33 mouse cellular contexts compared by ENCODE assay signal in the genomic region with DNA sequence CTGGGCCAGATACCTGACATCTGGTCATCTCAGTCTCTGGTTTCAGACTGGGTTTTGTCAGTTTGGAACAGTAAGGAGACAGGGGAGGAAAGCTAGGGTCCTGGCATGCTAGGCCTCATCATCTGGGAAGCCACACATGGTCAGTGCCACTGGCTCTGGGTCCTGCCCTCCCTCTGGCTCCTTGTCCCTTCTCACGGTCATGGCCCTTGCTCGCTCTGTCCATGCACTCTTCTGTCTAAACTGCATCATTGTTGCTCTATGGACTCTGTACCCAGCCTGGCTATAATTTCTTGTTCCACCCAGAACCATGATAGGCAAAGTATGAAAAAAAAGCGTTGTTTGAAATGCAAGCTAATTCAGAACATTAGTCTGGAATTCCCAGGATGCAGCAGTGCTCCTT. TPM values are rescaled to one million over a fixed set of nuclear protein-coding genes. Genes with fewer than 3 reads are reported as not detected.
DNase-seq lines count a peak whose midpoint lies in the region; TF ChIP-seq lines count a peak whose summit lies in the region.
"Had no signal": no experiment of that assay in that cellular context is flagged by ENCODE, and none has a peak within 500 bp of the region (broad histone marks: within the 10 kb centered on the region; RNA-seq: fewer than 3 reads in every experiment).

No protein-coding gene starts in this region.

- no peaks in the 10 kb centered on the region for H3K79me3 ChIP-seq in C2C12 (ENCODE audit: low read depth)

- H3ac ChIP-seq in C2C12 (ENCODE audit: control insufficient read depth, insufficient read length, low read depth) = peak overlapping the region; percentile 20

- H3K4me3 ChIP-seq in C2C12 (ENCODE audit: insufficient read depth, poor library complexity, severe bottlenecking) = no peak overlapping the region
- H3K4me3 ChIP-seq: embryonic facial prominence, embryonic 10.5 days; embryonic facial prominence, embryonic 13.5 days; erythroblast, embryonic 14.5 days; forebrain, embryonic 12.5 days; forebrain, embryonic 15.5 days; heart, embryonic 12.5 days; heart, embryonic 15.5 days; hindbrain, embryonic 10.5 days; hindbrain, embryonic 13.5 days had no signal

- TF ChIP-seq CTCF in C2C12 (IDR thresholded peaks at IDR 0.05; ENCODE audit: control insufficient read depth, insufficient read depth, insufficient read length) = no peak

- no peaks in the 10 kb centered on the region for H3K27me3 ChIP-seq in C2C12 (ENCODE audit: control insufficient read depth, insufficient read depth, insufficient read length)
- H3K27me3 ChIP-seq: embryonic facial prominence, embryonic 13.5 days; forebrain, embryonic 12.5 days; forebrain, embryonic 15.5 days; heart, embryonic 12.5 days; heart, embryonic 15.5 days; hindbrain, embryonic 13.5 days had no signal

- H3K79me2 ChIP-seq in C2C12 (ENCODE audit: control insufficient read depth, insufficient read depth) = no peaks in the 10 kb centered on the region

- no peaks in the 10 kb centered on the region for H3K36me3 ChIP-seq in C2C12 (ENCODE audit: control insufficient read depth, insufficient read depth)
- H3K36me3 ChIP-seq: embryonic facial prominence, embryonic 10.5 days; forebrain, embryonic 12.5 days; forebrain, embryonic 15.5 days; heart, embryonic 12.5 days; heart, embryonic 15.5 days had no signal

- DNase-seq in kidney, adult 11 months = peak; percentile 44
- DNase-seq in kidney, adult 18-20 months = no peak
- DNase-seq in kidney, adult 9 months = peak; percentile 71
- no peak for DNase-seq in kidney, postnatal 4 days
- no peak for DNase-seq in layer of hippocampus, adult 18-20 months (ENCODE audit: low spot score in 2 of 2)
- DNase-seq: adrenal gland, adult 2 months; adrenal gland, postnatal 25 days; B cell, adult 2 months; cerebellum, adult 11-12 months; cerebellum, adult 8-10 months; cerebellum, postnatal 10 days; cerebellum, postnatal 36 days; embryo, embryonic 11 days; gastrocnemius, postnatal 25 days; heart, adult 18-20 months; heart, postnatal 10 days; heart, postnatal 36 days had no signal

TF ChIP-seq in C2C12, 6 proteins besides CTCF, POLR2A, EP300 and RAD21:
- TF ChIP-seq USF1 (IDR thresholded peaks at IDR 0.05; ENCODE audit: low read depth) (no peak), MAX (IDR thresholded peaks at IDR 0.05) (no peak), CEBPB (IDR thresholded peaks at IDR 0.05; ENCODE audit: low read depth) (no peak), MYOD1 (IDR thresholded peaks at IDR 0.05; ENCODE audit: control insufficient read depth, insufficient read length, low read depth) (no peak), MYOG (IDR thresholded peaks at IDR 0.05; ENCODE audit: control insufficient read depth, extremely low read depth, insufficient read length) (no peak), FOSL1 (IDR thresholded peaks at IDR 0.05; ENCODE audit: insufficient read depth, low read length, poor library complexity, severe bottlenecking) (no peak)

RNA-seq across cellular contexts. Expression of gene Txnrd3, which starts 11.2 kb away (rescaled TPM):
- 5.7 TPM for polyA plus RNA-seq in C2C12 (2012; fragmentation: generic; extraction: Trizol)
- total RNA-seq in layer of hippocampus, adult 18-20 months (2021) = 1 to 10 TPM; 3.7 to 4.0 TPM
- polyA plus RNA-seq: erythroblast, embryonic 14.5 days had no signal

RNA-seq across cellular contexts. Expression of gene Vmn1r40, which starts 52.3 kb away (rescaled TPM):
- not detected for polyA plus RNA-seq in C2C12 (2012; fragmentation: generic; extraction: Trizol)
- not detected for total RNA-seq in layer of hippocampus, adult 18-20 months (2021)
- total RNA-seq: adrenal gland, adult 2 months; adrenal gland, postnatal 25 days; gastrocnemius, adult 8-10 months; gastrocnemius, postnatal 25 days; heart, adult 18-20 months; heart, postnatal 10 days; heart, postnatal 36 days; MEL had no signal
- polyA plus RNA-seq: adrenal gland, adult 2 months; CD4-positive, CD25-positive, alpha-beta regulatory T cell, adult 4 months; cortical plate, adult 2 months; embryonic facial prominence, embryonic 10.5 days; embryonic facial prominence, embryonic 13.5 days; erythroblast, embryonic 14.5 days; forebrain, embryonic 12.5 days; forebrain, embryonic 15.5 days; gonadal fat pad, adult 2 months; heart, embryonic 12.5 days; heart, embryonic 15.5 days; hindbrain, embryonic 10.5 days; hindbrain, embryonic 13.5 days; hindbrain, embryonic 16.5 days had no signal

RNA-seq across cellular contexts. Expression of gene Chchd6, which starts 59.6 kb away (rescaled TPM):
- polyA plus RNA-seq in C2C12 (2012; fragmentation: generic; extraction: Trizol) = 28.8 TPM
- 10 to 100 TPM; 69.6 to 76.4 TPM for total RNA-seq in layer of hippocampus, adult 18-20 months (2021)

Comparison
In these comparisons a context has a peak if more than half of its experiments do, and no peak if none do; other contexts are left out.
1. DNase-seq: peak in kidney, adult 11 months (single experiment) and kidney, adult 9 months (single experiment); none in kidney, adult 18-20 months (single experiment), kidney, postnatal 4 days (0 of 2) and layer of hippocampus, adult 18-20 months (0 of 2).